Mouse (Mus musculus) lung, adult 2 months (tissue): ENCODE results near the gene Ccser2.

Source experiments
- CTCF ChIP-seq: fragments of 200-500 bp; IDR thresholded peaks from 2 replicates; pipeline ENCODE4 v1.5.1; 2011; ENCODE audit warnings: mild to moderate bottlenecking, low read length, control low read depth; ENCODE audit not compliant: insufficient read depth
- POLR2A ChIP-seq: fragments of 200-500 bp; IDR thresholded peaks from 2 replicates; pipeline ENCODE4 v1.6.1; 2011; ENCODE audit warnings: low read depth, mild to moderate bottlenecking, control low read depth, low read length, borderline replicate concordance; ENCODE audit errors: extremely low read depth

DNA sequence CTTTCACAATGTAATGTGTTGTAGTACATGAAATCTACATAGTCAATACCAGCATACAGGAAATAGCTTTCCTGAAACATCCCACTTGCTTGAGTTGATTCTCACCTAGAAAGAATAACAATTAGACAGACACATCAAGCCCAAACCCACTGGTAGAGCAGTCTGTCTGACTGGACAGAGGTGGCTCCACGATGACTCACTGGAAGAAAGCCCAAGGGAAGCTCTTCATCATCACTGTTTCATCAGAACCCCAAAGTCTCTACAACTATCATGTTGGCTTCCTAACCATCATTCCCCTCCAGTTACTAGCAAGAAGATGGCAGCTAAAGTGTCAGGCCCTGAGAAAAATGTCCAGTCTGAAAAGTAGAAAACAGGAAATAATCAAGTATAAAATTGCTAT lies 83.5 kb downstream of the Ccser2 start:
- TF ChIP-seq POLR2A (no peak), CTCF (no peak)
